Mouse (Mus musculus) olfactory bulb, adult 2 months (tissue): ENCODE measurements around the gene Morn3. TPM values are rescaled to one million over a fixed set of nuclear protein-coding genes. Genes with fewer than 3 reads are reported as not detected.

Source experiments
- H3K27ac ChIP-seq: fragments of 200-500 bp; 2 replicates; pipeline ENCODE4 v1.5.1; 2012; ENCODE audit warnings: low read depth, low read length; ENCODE audit not compliant: insufficient read depth
- H3K4me1 ChIP-seq: fragments of 200-500 bp; 2 replicates; pipeline ENCODE4 v1.6.1; 2012; ENCODE audit warnings: low read length; ENCODE audit not compliant: control insufficient read depth, insufficient read depth
- H3K4me3 ChIP-seq: fragments of 200-500 bp; 2 replicates; pipeline ENCODE4 v1.5.1; 2012; ENCODE audit warnings: mild to moderate bottlenecking, low read depth, low read length, moderate library complexity; ENCODE audit not compliant: insufficient read depth
- CTCF ChIP-seq: fragments of 200-500 bp; IDR thresholded peaks from 2 replicates; pipeline ENCODE4 v1.5.1; 2012; ENCODE audit warnings: low read depth, mild to moderate bottlenecking, low read length, moderate library complexity; ENCODE audit not compliant: insufficient read depth
- POLR2A ChIP-seq: fragments of 200-500 bp; IDR thresholded peaks from 2 replicates; pipeline ENCODE4 v1.6.1; 2012; ENCODE audit warnings: mild to moderate bottlenecking, low read depth, low read length, moderate library complexity; ENCODE audit not compliant: insufficient read depth
- WGBS: fragments of 180-500 bp; shearing (Covaris S2); methylation state at CpG from one replicate; pipeline ENCODE4 v1.1.7; 2018; 5-methylcytosine and 5-hydroxymethylcytosine counted together
- polyA plus RNA-seq: library from polyadenylated mRNA; stranded (reverse); fragments of >200 nt; gene quantifications from 2 replicates; pipeline ENCODE4 v1.2.4, GENCODE M21; 2012; ENCODE audit warnings: low replicate concordance; ENCODE audit not compliant: missing spikeins, insufficient read depth, insufficient read length

The Morn3 gene
- polyA plus RNA-seq, 1 experiment = not detected

DNA sequence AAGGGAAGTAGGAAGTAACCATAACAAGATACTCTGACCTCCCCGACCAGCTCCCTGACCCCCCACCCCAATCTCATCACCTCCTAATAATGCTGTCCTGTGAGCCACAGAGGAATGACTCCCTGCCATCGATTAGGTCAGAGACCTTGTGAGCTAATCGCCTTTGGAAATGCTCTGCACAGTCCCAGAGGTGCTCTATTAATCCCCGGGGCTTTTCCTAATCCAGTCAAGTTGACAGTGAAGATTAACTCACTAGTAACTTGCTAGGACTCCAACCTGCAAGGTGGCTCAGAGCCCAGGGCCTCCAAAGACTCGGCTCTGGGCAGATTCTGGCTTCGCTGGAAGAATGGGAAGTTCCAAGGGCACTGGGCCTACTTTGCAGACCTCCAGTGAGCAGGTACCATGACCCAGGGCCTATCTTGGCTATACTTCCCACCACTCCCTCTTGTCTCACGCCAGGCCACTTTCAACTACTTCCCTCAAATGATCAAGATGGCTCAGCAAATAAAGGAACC, 13.1 kb downstream of the Morn3 start:
- WGBS = 74% methylated on average over 7 of the region's 7 CpGs
- no peaks in the 10 kb centered on the region for H3K4me1 ChIP-seq
- H3K4me3 ChIP-seq = no peak overlapping the region
- H3K27ac ChIP-seq = no peak overlapping the region
- no peak for TF ChIP-seq POLR2A
- TF ChIP-seq CTCF = no peak

DNA sequence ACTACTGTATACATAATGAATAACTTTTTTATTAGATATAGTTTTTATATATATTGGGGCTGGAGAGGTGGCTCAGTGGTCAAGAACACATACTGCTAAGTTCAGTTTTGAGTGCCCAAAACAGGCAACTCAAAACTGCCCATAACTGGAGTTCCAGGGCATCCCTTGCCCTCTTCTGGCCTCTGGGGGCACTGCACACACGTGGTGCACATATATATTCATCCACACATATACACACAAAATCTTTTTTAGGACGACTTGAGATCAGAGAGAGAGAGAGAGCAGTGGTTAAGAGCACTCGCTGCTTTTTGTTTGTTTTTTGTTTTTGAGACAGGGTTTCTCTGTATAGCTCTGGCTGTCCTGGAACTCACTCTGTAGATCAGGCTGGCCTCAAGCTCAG, 15.5 kb downstream of the Morn3 start:
- 93% methylated on average over 3 of the region's 3 CpGs for WGBS
- Histone ChIP-seq H3K4me3 (no peak overlapping the region), H3K4me1 (peaks cover 5% of the 10 kb centered on the region), H3K27ac (no peak overlapping the region)
- TF ChIP-seq CTCF = no peak
- no peak for TF ChIP-seq POLR2A

DNA sequence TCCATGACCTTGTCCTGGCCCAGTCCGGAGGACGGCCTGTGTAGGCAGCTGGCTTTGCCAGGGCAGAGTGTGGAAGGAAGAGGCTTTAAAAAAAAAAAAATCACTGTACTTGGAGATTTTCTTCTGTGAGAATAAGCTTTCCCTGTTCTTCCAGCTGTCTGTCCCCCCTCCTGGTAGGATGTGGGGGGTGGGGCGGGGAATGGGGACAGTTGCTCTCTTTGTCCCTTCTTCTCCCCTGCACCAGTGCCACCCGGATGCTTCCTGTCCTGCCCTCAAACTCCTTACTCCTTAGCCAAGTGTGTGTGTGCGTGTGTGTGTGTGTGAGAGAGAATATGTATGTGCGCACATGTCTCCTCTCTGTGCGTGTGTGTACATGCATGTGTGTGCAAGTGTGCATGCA, 17.1 kb downstream of the Morn3 start:
- peaks cover 12% of the 10 kb centered on the region for H3K4me1 ChIP-seq
- TF ChIP-seq CTCF (no peak), POLR2A (no peak)
- no peak overlapping the region for H3K4me3 ChIP-seq
- 74% methylated on average over 7 of the region's 7 CpGs for WGBS
- H3K27ac ChIP-seq = no peak overlapping the region

DNA sequence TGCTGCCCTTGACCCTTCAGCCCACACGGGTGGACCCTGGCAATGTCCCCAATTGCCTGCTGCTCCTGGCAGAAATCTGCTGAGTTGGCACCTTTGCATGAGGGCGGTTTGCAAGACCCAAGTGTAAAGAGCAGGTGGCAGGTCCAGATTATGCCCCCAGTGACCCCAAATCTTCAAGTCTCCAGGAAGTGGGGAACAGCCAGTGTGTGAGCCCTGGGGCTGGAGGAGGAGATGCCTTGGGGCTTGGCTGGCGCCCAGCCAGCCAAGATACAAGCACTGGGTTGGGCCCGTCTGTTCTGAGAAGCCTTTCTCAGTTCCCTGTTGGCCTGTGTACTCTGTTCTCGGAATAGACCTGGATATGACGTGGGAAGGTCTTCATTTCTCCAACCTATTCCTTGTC, 19.4 kb downstream of the Morn3 start:
- WGBS = 66% methylated on average over 6 of the region's 6 CpGs

DNA sequence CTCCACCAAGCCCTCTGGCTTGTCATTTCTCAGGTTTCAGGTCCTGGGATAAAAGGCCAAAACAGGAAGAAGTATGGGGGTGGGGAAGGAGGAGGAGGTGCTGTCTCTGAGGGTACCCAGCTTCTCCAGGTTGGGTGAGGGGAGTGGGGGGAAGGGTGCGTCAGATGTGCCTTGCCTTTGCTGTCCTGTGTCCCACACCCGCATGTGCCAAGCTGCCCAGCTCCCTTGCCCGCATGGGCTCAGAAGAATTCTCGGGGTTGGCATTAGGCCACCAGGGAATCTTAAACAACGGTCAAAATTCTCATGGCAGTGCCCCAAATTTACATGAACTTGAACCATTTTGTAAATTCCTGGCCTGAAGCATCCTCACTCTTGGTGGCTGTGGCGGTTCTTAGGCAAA, 20.4 kb downstream of the Morn3 start:
- no peak for TF ChIP-seq CTCF
- no peak for TF ChIP-seq POLR2A
- 68% methylated on average over 6 of the region's 6 CpGs for WGBS
- no peak overlapping the region for H3K4me3 ChIP-seq
- no peak overlapping the region for H3K27ac ChIP-seq
- H3K4me1 ChIP-seq = peaks cover 12% of the 10 kb centered on the region

More for the DNA sequence above, 19.4 kb downstream of the Morn3 start:
- Histone ChIP-seq H3K27ac (no peak overlapping the region), H3K4me1 (peaks cover 12% of the 10 kb centered on the region), H3K4me3 (no peak overlapping the region)
- TF ChIP-seq POLR2A (no peak), CTCF (no peak)

DNA sequence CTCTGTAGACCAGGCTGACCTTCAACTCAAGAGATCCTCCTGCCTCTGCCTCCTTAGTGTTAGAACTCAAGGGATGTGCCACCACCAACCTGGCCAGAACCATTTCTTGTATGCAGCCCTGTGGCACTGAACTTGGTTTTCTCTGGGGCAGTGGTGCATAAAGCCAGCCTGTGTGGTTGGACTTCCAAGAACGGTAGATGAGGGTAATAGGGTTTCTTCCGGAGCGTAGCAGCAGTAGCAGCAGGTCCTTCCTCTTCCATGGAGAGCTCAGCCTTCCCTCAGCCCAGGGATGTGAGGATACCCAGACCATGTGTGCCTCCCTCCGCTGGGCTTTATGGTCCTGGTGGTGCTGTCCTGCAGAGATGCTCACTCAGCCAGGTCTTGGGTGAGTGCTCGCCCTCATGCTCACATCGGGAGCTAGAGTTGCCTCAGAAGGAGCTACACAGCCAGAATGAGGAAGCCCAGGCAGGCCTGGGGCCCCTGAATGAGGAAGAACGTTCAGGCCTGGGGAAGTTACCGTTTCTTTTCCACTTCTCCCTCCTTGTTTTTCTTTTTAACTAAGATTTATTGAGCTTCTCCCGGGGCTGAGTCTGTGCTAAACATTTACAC, 21.7 kb downstream of the Morn3 start:
- 82% methylated on average over 9 of the region's 9 CpGs for WGBS
- Histone ChIP-seq H3K27ac (no peak overlapping the region), H3K4me3 (no peak overlapping the region), H3K4me1 (peaks cover 12% of the 10 kb centered on the region)
- TF ChIP-seq POLR2A = no peak
- no peak for TF ChIP-seq CTCF

DNA sequence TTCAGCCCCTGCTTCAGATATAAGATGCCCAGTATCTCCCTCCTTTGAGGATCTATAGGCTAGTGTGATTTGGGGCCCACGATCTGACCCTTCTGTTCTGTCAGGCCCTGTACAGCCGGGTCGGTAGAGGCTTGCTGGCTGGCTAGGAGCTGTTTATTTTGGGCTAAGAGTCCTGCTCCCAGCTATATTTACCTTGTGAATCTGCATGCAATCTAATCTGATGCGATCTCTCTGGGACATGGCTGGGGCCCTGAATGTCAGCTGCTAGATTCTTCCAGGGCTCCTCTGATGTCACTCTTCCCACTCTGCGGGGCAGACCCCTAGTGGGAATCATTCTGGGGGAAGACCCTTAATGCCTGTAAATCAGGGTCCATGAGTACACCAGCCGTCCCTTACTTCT, 22.5 kb downstream of the Morn3 start:
- no peak overlapping the region for H3K4me3 ChIP-seq

DNA sequence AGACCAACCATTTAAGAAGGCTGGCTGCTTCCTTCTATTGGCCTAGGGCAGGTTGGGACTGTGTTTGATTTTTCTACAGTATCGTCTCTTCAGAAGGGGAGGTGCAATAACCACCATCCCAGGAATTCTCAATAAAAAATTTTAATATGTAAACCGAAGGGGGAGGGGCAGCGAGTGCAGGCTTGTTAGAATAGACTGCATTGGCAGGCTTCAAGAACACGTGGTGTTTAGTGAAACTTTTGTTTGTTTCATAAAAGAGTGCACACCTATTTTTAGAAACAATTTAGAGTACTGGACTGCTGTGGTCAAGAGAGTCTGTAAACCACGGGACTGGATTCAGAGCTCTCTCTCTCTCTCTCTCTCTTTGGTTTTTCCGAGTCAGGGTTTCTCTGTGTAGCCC, 23.8 kb downstream of the Morn3 start:
- H3K4me3 ChIP-seq = no peak overlapping the region

More for the DNA sequence above, 22.5 kb downstream of the Morn3 start:
- no peak for TF ChIP-seq CTCF
- no peak for TF ChIP-seq POLR2A
- Histone ChIP-seq H3K4me1 (peaks cover 16% of the 10 kb centered on the region), H3K27ac (no peak overlapping the region)
- 86% methylated on average over 6 of the region's 6 CpGs for WGBS

DNA sequence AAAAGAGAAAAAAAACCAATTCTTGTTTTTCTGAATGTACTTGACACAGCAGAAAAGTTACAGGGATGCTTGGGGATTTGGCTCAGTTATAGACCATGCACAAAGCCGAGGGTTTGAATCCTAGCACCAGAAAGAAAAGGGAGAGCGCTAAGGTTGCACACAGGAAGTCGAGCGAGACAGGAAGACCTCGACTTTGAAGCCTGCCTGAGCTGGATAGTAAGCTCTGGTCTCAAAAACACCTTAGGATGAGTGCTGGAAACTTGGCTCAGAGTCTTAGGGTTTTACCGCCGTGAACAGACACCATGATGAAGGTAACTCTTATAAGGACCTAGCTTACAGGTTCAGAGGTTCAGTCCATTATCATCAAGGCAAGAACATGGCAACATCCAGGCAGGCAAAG, 25.4 kb downstream of the Morn3 start:
- H3K4me1 ChIP-seq = peaks cover 19% of the 10 kb centered on the region
- 90% methylated on average over 7 of the region's 7 CpGs for WGBS
- H3K27ac ChIP-seq = no peak overlapping the region
- no peak overlapping the region for H3K4me3 ChIP-seq
- TF ChIP-seq POLR2A = no peak
- TF ChIP-seq CTCF = no peak

More for the DNA sequence above, 23.8 kb downstream of the Morn3 start:
- Histone ChIP-seq H3K27ac (no peak overlapping the region), H3K4me1 (peaks cover 18% of the 10 kb centered on the region)
- TF ChIP-seq POLR2A (no peak), CTCF (no peak)
- WGBS = 67% methylated on average over 6 of the region's 6 CpGs
